Mouse (Mus musculus) heart, postnatal 25 days (tissue): Measurements from ENCODE around the gene Hnrnpa0. TPM values are rescaled to one million over a fixed set of nuclear protein-coding genes. Genes with fewer than 3 reads are reported as not detected.

Source experiments
- DNase-seq: peaks from one replicate; pipeline ENCODE4 v3.0.0; 2022; ENCODE audit warnings: low spot score
- intact Hi-C: fragments of 180-260 bp; cut with DNase I; formaldehyde crosslinking; loops from one replicate; pipeline ENCODE4 v1.15.1; 2025
- total RNA-seq, 2 experiments: library from RNA; stranded (reverse); gene quantifications; 2 replicates each; pipeline ENCODE4 v1.2.3; 2021

The Hnrnpa0 gene
- total RNA-seq, 2 experiments from 2014 or later: 64.3 to 70.2 TPM

- DNase-seq: no peak
- intact Hi-C loops: no loop called here
These were observed 44.8 kb downstream of the Hnrnpa0 start for GRCm38 (mm10) chr13:58083521-58083920.

GRCm38 (mm10) chr13:58083048-58083447 lies 45.3 kb downstream of the Hnrnpa0 start:
- no peak for DNase-seq
- intact Hi-C loops: no loop called here

- intact Hi-C loops: no loop called here
- DNase-seq: no peak
These were observed 50.0 kb downstream of the Hnrnpa0 start for GRCm38 (mm10) chr13:58078361-58078760.

Other genes starting within 250 kb of the Hnrnpa0 start
- under 1 TPM; 0.16 to 0.17 TPM for gene Spock1, start 220.2 kb downstream of the Hnrnpa0 start, total RNA-seq
- 1 to 10 TPM; 2.6 TPM for gene Klhl3, start 15.0 kb downstream of the Hnrnpa0 start, total RNA-seq
- 10 to 100 TPM; 23.2 to 24.3 TPM for gene Idnk, start 29.1 kb upstream of the Hnrnpa0 start, total RNA-seq
- 10 to 100 TPM; 48.2 to 50.2 TPM for gene Ubqln1, start 87.1 kb upstream of the Hnrnpa0 start, total RNA-seq
- 10 to 100 TPM; 20.7 to 21.9 TPM for gene Gkap1, start 147.1 kb upstream of the Hnrnpa0 start, total RNA-seq
- gene Kif27, start 230.6 kb upstream of the Hnrnpa0 start, total RNA-seq: under 1 TPM; 0.08 to 0.13 TPM